Mouse (Mus musculus) testis, postnatal 14 days (tissue): ENCODE data around the gene Dnah6.

Source experiments
- DNase-seq: peaks from one replicate; pipeline ENCODE4 v3.0.0; 2021; ENCODE audit warnings: low spot score

The Dnah6 gene

DNA sequence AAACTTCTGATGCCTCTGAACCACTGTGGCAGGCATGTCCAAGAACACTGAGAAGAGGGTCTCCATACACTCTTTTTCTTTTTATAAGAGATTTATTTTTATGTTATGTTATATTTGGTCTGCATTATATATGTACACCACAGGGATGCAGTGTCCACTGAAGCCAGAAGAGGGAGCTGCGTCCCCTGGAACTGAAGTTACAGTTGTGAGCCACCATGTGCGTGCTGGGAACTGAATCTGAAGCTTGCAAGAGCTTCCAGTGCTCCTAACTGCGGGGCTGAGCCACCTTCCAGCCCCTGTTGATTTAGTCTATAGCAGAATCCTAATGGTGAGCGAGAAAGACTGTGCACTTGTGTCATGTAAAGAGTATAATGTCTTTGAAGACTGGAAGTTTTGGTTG is 78.7 kb downstream of the Dnah6 start:
- DNase-seq, result no peak

DNA sequence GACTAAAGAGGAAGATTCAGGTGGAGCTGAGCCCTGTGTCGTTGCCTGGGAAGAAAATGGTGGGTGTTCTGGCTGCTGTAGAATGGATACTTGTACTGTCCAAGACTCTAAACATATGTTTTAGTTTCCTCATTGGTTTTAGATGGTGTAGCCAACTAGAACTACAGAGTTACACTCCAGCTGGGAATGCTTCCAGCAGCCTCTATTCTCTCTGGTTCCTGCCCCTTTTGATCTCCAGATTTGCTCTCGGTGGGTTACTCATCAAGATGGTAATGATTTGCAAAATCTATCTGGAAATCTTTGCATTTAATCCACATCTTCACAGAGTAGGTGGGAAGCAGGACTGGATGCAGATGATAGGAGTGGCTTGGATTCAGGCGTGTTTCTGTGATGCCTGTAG is 80.6 kb downstream of the Dnah6 start:
- DNase-seq, result no peak

DNA sequence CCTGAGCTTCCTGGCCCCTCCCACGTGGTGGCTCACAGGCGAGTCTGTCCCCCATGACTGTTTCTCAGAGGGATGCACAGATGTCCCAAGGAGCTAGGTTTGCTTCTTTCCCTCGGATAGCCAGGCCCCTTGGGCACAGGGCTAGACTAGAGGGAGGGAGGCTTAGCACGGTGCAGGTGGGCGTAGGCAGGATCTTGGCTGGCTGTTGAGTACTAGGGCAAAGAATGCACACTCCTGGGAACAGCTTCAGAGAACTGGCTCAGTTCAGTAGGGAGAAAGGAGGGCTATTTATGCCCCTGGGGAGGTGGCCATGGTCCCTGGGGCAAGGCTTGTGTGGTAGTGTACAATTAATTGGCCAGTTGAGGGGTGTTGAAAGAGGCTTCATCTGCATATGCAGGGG is 88.7 kb downstream of the Dnah6 start:
- DNase-seq, result no peak

DNA sequence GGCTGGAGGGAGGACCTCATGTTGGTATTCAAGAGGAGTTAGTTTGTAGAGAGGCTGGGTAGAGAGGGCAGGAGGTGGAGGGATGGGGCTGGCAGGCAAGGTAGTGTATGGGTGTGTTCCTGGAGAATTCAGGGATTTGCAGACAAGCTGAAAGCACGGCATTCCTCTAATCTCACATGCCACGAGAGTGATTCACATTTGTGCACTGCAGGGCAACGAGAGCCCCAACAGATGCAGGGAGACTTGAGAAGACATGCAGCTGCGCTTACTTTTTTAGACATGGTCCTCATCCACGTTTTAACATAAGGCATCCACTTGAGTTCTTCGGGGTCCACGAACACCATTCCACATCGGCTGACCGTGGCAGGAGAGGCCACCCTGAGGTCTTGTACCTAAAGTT is 93.9 kb downstream of the Dnah6 start:
- DNase-seq, result no peak

DNA sequence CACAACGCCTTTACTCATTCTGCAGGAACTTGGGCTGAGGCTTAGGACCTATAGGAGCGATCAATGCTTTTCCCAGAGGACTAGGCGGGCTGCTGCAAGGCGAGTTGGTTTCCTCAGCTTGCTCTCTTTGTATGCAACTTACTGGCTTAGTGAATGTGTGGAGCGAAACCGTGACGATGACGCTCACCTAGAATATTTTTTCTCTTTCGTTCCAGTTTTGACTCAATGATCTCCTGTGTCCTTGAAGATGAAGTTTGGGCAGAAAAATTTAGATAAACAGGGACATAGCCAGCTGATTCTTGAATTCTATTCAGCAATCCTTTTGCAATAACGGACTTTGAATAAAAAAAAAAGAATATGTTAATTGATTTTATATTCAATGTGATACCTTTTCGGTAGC is 101.1 kb downstream of the Dnah6 start:
- DNase-seq, result no peak

DNA sequence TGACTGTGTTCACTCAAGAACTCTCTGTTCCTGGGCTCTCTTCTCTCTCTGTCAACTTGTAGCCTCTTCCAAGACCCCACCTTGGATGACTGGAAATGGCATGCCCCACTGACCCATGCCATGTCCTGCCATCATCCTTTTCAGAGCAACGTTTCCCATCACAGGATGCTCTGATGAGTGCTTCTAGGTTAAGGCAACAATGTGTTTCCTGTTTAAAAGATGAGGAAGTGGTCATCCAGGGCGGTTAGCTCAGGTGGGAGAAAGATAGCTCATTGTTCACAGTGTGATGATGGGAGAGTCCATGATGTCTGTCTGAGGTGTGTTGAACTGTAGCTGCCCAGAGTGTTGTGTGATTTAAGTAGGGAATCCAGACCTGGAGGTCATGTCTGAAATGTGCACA is 107.6 kb downstream of the Dnah6 start:
- DNase-seq, result no peak

DNA sequence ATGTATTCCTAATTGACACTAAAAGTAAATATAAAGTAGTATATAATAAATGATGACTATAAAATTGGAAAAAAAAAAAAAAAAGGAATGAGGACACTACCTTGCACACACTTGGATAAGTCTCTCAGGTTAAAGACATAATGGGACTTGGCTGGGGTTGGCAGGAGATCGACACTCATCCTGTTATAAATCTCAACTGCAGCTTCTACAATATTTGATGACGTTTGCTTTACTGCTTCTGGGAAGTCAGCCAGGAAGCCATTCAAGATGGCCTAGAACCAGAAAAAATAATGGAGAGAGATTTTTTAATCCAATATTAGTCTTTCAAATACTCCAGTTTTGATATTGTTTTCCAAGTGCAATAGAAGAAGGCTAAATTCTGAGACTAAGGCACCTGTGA is 108.1 kb downstream of the Dnah6 start:
- no peak for DNase-seq

DNA sequence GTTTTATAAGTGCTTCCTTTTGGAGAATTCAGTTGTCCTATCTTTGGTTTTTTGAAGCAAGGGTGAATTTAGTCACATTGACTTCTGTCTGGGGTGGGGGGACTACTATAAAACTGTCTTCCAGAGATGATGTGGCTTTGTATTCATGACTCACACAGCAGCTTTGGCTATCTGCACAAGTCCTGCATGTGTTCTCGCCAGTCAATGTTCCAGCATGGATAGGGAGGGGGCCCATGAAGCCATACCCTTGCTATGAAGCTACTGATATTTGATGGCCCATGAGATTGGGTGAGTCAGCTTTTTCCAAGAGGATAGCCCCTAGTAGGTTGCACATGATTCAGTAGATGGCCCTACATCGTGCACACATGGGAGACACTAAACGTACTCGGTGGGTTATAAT is 128.3 kb downstream of the Dnah6 start:
- DNase-seq, result no peak

DNA sequence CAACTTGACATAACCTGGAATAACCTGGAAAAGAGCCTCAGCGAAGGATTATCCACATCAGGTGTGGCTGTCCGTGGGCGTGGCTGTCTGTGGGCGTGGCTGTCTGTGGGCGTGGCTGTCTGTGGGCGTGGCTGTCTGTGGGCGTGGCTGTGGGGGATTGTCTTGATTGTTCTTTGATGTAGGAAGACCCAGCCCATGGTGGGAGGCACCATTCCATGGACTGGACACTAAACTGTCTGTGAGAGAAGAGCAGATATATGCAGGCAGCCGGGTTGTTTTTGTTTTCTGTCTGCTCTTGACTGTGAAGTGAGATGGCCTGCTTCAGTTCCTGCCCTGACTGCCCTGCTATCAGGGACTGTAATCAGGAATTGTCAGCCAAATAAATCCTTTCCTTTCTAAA is 130.6 kb downstream of the Dnah6 start:
- no peak for DNase-seq

DNA sequence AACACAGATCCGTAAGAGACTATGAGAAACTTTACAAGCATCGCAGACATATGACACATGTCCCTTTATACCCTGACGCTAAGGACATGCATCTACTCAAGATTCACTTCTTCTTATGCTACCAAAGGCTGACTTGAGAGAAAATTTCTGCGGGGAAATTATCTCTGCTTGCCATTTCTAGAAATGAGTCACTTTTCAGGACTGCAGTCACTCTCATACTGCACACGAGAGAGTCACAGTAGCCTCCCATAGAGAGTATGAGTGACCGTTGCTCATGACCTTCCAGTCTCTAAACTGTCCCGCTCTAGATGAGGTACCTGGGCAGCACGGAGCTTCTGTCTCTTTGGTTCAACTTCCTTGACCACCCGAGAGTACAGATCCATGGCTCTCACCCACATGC is 138.9 kb downstream of the Dnah6 start:
- DNase-seq, result no peak

DNA sequence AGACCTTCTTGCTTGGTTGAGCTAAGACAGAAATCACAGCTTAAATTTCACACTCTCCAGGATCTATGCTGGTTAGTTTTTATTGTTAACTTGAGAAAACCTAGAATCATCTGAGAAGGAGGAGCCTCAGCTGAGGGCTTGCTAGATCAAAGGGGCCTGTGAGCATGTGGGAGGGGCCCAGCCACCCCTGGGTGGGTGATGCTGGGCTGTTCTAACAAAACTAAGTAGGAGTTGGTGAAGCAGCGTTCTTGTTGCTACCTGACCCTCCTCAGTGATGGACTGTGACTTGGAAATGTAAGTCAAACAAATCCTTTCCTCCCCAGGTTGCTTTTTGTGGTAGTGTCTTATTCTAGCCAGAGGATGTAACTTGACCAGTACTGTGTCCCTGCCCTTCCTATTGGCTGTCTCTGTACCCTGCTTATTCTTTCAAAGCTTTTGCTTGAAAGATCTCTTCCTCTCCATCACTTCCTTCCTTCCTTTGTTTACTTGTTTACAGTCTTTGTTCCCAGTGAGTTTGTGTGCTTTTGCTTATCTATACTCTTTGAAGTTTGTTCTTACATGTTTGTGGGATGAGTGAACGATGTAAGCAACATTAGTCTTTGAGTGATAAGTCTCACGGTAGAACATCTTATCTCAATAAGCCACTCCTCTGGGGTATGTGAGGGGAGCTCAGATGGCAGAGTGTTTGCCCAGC is 149.2 kb downstream of the Dnah6 start:
- DNase-seq, result no peak

DNA sequence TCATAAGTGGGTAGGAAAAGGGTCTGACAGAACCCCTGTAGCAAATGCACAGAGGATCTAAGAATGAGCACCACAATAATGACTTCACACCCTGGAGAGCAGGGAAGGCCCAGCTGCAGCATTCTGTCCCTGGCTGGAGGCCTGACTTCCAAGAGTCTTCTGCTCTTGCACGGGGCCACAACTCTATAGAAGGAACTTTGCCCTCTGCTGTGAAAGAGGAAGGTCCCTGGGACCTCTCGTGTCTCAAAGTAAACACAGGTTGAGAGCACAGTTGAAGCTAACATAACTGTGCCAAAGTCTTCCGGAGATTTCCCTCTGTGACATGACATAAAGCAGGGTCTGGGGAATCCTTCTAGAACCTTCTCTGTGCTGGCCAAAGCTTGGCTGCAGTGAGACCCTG is 150.2 kb downstream of the Dnah6 start:
- DNase-seq, result no peak

DNA sequence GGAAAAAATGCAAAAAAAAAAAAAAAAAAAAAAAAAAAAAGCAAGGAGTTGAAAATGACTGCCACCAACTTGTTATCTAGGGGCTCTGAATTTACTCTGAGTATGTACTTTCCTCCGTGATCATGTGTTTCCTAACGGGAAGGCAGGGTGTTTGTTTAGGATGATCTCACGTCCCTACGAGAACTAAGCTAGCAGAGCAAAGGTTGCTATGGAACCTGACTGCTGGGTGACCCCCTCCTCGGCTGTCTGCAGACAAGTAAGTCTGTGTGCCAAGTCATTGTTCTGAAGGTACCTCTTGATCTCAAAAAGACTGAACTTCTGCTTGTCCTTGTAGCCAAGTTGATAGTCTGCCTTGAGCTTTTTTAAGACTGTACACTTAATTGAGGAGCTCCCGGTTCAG is 150.8 kb downstream of the Dnah6 start:
- DNase-seq, result no peak

DNA sequence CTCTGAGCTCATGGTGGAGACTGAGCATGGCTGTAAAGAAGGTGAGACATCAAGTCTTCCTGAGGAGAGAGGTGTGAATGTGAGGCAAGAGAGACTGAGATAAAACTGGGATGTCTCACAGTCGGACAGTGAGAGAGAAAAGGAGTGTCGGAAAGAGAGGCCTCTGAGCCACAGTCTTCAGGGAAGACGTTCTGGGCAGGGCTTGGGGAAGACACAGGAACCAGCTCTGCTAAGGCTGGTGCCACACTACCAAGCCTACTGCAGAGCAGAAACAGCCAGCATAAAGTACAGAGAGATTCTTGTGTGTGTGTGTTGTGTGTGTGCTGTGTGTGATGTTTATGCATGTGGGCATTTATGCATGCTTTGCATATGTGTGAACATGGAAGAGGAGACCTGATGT is 156.9 kb downstream of the Dnah6 start:
- no peak for DNase-seq

DNA sequence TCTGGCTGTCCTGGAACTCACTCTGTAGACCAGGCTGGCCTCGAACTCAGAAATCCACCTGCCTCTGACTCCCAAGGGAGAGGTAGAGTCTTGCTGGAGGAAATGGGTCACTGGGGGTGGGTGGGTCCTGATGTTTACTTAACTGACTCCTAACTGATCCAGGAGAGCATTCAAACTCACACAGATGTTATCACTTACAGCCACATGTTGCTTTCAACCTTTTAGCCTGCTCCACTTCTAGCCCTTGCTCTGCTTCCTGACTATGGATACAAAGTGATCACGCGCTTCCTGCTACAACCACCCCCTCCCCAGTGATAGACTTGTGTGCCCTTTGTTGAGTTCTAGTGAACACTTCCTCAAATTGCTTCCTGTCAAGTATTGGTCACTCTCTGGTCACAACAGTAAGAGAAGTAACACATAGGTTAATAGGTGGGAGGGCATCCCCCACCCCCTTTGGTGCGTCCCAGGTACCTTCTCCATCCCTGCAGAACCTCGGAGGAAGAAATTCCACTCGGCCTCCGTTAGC is 161.8 kb downstream of the Dnah6 start:
- no peak for DNase-seq

DNA sequence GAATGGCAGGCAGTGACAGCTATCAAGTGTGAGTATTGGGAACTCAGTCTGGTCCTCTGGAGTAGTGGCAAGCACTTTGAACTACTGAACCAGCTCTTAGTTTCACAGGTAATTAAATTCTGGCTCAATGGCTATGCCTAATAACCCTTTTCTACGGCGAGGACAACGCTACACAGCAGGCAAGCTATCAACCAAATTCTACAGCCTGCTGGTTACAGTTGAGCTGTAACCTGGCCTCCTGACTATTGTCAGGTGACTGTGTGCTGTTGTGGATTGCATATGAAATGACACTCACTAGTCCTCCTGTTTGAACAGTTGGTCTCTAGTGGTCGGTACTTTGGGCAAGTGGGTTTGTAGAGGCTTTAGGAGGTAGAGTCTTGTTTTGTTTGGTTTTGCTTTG is 162.3 kb downstream of the Dnah6 start:
- no peak for DNase-seq

DNA sequence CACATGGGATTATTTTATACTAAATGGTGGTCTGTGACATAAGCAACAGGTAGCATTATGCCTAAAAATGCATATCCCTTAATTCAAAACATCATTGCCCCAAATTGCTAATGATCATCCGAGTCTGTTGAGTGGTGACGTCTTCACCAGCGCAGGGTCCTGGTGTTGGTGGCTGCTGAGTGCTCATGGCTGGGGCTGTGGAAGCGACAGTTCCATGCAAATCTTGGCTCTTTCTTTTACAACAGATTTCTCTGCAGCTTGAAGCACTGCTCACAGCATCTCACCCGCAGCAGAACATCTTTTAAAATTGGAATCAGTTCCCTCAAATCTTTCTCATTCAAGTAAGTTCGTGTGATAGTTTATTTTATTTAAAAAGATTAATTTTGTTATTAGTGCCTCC is 166.1 kb downstream of the Dnah6 start:
- no peak for DNase-seq

DNA sequence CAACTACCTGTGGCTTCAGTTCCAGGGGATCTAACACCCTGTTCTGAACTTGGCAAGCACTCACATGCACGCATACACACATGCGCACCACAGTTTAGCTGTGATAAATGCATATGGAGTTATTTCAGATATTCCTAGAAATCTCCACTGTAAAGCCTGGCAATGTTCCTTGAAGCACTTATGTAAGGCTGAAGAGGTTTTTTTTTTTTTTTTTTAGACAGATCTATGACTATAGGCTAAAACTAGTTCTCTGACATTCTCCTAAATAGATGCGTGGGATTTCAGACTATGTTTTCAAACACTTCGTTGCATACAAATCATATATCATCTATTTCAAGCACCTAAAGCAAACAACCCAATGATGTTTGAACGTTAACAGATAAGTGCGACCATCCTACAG is 166.6 kb downstream of the Dnah6 start:
- no peak for DNase-seq

DNA sequence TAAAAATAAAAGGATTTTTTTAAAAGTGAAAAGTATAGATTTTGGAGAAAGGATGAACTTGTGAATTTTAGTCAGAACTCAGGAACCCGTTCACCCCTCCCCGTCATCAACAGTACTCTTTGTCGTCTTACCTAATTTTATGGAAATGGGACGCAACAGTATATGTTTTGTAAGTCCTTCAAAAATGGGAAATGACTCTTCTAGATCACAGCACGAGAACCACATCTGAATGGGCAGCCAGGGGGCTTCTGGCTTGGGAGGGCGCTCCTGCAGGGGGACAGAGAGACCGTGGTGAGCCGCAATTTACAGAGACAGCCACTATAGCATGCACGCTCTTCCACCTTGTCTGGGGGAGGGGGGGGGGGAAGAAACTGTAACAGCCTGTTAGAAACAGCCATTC is 167.9 kb downstream of the Dnah6 start:
- no peak for DNase-seq

DNA sequence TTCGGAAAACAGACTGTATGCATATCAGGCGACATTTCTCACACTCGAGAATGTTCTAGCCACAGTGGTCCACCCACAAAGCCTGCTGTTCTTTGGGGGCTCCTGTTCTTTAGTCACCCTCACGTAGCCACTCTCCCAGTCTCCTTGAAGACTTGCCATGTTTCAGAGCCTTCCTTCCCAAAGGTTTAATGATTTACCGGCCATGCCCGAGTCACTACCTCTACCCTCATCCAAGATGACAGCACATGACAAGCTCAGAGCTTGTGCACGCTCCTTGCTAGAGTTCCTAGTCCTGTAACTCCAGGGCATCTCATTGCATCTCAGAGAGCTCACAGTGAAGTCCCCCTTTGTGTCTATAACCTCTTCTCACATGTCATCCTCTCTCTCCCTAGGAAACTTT is 174.2 kb downstream of the Dnah6 start:
- no peak for DNase-seq

DNA sequence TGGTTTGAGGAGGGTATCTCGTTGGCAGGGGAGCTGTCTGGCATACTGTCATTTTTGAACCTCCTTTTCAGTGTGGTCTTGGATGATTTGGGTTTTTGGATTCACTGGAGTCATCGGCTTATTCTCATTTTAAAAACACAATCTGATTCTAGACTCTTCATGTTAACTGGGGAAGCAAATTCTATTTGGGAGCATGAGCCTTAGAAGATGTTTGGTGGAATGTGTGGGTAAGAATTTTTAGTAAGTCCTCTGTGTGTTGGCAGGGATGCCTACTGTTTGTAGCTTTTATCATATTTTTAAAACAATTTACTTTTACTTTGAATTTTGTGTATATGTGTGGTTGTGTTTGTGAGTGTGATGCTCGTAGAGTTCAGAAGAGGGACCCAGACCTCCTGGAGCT is 175.5 kb downstream of the Dnah6 start:
- no peak for DNase-seq

DNA sequence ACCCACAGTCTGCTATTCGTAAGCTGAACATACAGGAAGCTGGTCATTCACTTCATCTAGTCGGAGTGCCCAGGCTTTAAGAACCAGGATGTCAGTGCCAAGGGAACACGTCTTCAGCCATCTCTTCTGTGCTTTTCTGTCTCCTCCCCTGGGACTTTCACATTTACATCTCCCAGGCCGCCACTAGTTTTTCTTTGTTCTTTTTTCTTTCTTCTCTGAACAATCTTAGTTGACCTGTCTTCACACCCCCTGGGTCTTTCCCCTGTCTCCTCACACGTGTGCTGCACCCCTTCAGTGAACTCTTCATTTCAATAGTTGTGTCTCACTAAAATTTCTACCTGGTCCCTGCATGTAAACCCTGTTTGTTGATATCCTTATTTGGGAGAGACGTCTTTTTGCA is 179.2 kb downstream of the Dnah6 start:
- no peak for DNase-seq

DNA sequence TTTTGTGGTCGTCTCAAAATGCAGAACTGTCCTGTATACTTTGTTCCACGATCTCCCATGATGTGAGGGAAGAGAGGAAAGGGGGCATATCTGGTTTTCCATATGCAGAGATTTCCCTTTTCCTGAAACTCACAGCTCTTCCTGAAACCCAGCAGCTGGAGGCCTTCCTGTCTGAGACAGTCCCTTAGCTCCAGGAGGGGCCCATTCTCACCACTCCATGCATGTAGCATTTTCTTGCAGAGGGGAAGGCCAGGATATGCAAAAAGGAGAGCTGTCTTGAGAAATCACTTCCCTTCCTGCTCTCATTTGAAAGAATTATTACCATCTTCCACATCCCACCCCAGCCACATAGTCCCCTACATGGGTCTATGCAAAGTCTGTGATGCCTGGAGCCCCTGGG is 183.2 kb downstream of the Dnah6 start:
- no peak for DNase-seq

DNA sequence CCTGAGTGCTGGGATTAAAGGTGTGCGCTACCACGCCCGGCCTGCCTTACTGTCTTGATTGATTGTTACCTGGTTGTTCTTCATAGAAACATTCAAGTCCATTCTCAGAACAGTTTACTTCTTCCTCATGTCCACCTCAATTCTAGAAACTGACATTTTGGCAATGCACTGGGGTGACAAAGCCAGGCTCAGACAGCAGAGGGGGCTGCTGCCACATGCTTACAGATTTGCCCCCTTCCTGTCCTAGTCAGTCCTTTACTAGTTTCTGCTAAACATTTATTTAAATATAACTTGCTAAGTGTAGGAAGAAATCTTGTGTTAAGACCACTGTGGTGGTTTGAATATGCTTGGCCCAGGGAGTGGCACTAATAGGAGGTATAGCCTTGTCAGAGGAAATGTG is 192.6 kb downstream of the Dnah6 start:
- DNase-seq, result no peak

DNA sequence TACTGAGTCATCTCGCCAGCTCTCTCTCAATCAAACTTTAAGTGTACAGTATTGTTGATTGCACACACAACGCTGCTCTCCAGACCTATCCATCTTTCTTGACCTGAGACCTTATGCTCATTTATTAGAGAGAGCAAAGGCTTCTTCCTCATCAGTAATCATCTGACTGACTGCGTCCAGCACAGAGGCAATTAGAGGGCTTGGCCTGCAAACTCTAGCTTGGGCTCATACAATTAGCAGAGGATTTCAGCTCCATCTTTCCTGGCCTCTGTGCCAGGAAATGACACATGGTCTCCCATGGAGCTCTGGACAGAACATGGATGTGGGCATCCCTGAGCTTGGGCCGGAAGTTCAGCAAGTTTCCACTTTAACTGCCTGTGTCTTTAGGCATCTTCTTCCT is 193.6 kb downstream of the Dnah6 start:
- no peak for DNase-seq
